Mouse (Mus musculus) adrenal gland, postnatal 36 days (tissue): ENCODE measurements around the gene Scnm1. TPM values are rescaled to one million over a fixed set of nuclear protein-coding genes. Genes with fewer than 3 reads are reported as not detected.

ENCODE experiments used
- DNase-seq, 2 experiments: peaks; one replicate each; pipeline ENCODE4 v3.0.0; 2021; ENCODE audit warnings: mixed read lengths in 1 of 2
- long read RNA-seq, 2 experiments: library from polyadenylated mRNA; stranded (forward); transcript quantifications; one replicate each; pipeline ENCODE4 v2.0.0; 2021; ENCODE audit warnings: borderline sequencing depth in 2 of 2
- total RNA-seq, 2 experiments: library from RNA; stranded (reverse); gene quantifications; 2 replicates each; pipeline ENCODE4 v1.2.3; 2021

Scnm1 gene
- total RNA-seq: 10 to 100 TPM; 33.8 to 35.4 TPM
- long read RNA-seq, experiment 1, transcript Scnm1-201 (7 exons, 1,054 nt): major isoform, 9 of 18 reads
- long read RNA-seq, experiment 1, partial matches to known transcripts: 2 of 18 reads
- long read RNA-seq, experiment 1, other reads (novel, unspliced or antisense): 6 of 18 reads
- long read RNA-seq, experiment 2, partial matches to known transcripts: 0 of 8 reads
- long read RNA-seq, experiment 2, other reads (novel, unspliced or antisense): 2 of 8 reads

GRCm38 (mm10) chr3:95133680-95134101, at the start of gene Scnm1, which contains the start of gene Lysmd1:
Gene Scnm1 (minus strand): TSS chr3:95134011.
Gene Lysmd1 (plus strand): TSS chr3:95134088.
- peak; percentile 92 to 94 for DNase-seq

- peak; percentile 63 to 64 for DNase-seq
Observed at GRCm38 (mm10) chr3:95181841-95182240, 48.0 kb upstream of the Scnm1 start.

GRCm38 (mm10) chr3:95179890-95180289, 46.1 kb upstream of the Scnm1 start:
- no peak for DNase-seq

GRCm38 (mm10) chr3:95178948-95179347, 45.1 kb upstream of the Scnm1 start:
- DNase-seq: no peak

GRCm38 (mm10) chr3:95177583-95177982, 43.8 kb upstream of the Scnm1 start:
- DNase-seq: no peak

GRCm38 (mm10) chr3:95176500-95176899, 42.7 kb upstream of the Scnm1 start:
- no peak for DNase-seq

GRCm38 (mm10) chr3:95174011-95174592, 40.3 kb upstream of the Scnm1 start:
- DNase-seq: peak; percentile 89 to 91

GRCm38 (mm10) chr3:95173256-95173949, 39.6 kb upstream of the Scnm1 start:
- peak; percentile 38 to 53 for DNase-seq

GRCm38 (mm10) chr3:95172526-95173255, 38.9 kb upstream of the Scnm1 start:
- no peak for DNase-seq

GRCm38 (mm10) chr3:95171105-95171504, 37.3 kb upstream of the Scnm1 start:
- DNase-seq: no peak

GRCm38 (mm10) chr3:95169996-95170395, 36.2 kb upstream of the Scnm1 start:
- DNase-seq: no peak

GRCm38 (mm10) chr3:95164840-95165239, 31.0 kb upstream of the Scnm1 start:
- no peak for DNase-seq

GRCm38 (mm10) chr3:95164256-95164550, 30.4 kb upstream of the Scnm1 start:
- no peak for DNase-seq

- no peak for DNase-seq
Observed at GRCm38 (mm10) chr3:95163419-95164255, 29.8 kb upstream of the Scnm1 start.

- no peak for DNase-seq
Observed at GRCm38 (mm10) chr3:95162345-95162628, 28.5 kb upstream of the Scnm1 start.

- DNase-seq: no peak
Observed at GRCm38 (mm10) chr3:95161618-95162344, 28.0 kb upstream of the Scnm1 start.

- no peak for DNase-seq
Observed at GRCm38 (mm10) chr3:95161041-95161551, 27.3 kb upstream of the Scnm1 start.

GRCm38 (mm10) chr3:95159987-95160963, 26.5 kb upstream of the Scnm1 start, which contains the start of gene Sema6c:
Gene Sema6c (plus strand): TSS chr3:95160457.
- DNase-seq: peak; percentile 93 to 95

- no peak for DNase-seq
Observed at GRCm38 (mm10) chr3:95159511-95159986, 25.7 kb upstream of the Scnm1 start.

- DNase-seq: peak; percentile 48 to 56
Observed at GRCm38 (mm10) chr3:95153874-95154273, 20.1 kb upstream of the Scnm1 start.
